Mouse (Mus musculus): ENCODE results near the gene Hist1h3e. TPM values are rescaled to one million over a fixed set of nuclear protein-coding genes. Genes with fewer than 3 reads are reported as not detected.
"Not testable (repeated sequence)": the region's sequence is repeated elsewhere in the genome, so short reads cannot be mapped to it uniquely, and the experiment has no call there.

The Hist1h3e gene
- total RNA-seq, 2 experiments from 2014 or later = 47.8 to 50.0 TPM

- DNase-seq (ENCODE audit: extremely low spot score in 1 of 2, low spot score in 1 of 2) = no peak
Observed at GRCm38 (mm10) chr13:23541497-23541896, 20.7 kb downstream of the Hist1h3e start.

GRCm38 (mm10) chr13:23539821-23540220 is 22.3 kb downstream of the Hist1h3e start:
- DNase-seq (ENCODE audit: extremely low spot score in 1 of 2, low spot score in 1 of 2) = not testable (repeated sequence)

DNA sequence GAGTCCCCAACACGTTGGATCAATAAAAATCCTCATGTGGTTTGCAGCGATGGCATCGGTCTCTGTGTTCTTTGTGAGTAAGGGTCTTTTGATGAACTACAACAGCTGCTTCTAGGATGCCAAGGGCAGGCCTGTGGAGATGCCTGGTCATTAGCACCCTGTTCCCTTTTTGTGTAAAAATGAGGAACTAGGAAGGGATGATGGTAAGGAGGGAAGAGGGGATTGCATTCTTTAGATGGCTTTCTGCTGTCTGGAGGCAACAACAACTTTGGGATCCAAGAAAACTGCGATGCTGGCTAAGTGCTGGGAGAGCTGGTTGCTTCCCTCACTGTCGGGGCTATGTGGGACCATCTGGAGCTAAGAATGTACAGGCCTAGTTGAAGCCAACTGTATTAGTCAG is 23.9 kb downstream of the Hist1h3e start:
- DNase-seq (ENCODE audit: extremely low spot score in 1 of 2, low spot score in 1 of 2) = no peak

GRCm38 (mm10) chr13:23537006-23537710 is 25.0 kb downstream of the Hist1h3e start:
- no peak for DNase-seq (ENCODE audit: extremely low spot score in 1 of 2, low spot score in 1 of 2)

DNA sequence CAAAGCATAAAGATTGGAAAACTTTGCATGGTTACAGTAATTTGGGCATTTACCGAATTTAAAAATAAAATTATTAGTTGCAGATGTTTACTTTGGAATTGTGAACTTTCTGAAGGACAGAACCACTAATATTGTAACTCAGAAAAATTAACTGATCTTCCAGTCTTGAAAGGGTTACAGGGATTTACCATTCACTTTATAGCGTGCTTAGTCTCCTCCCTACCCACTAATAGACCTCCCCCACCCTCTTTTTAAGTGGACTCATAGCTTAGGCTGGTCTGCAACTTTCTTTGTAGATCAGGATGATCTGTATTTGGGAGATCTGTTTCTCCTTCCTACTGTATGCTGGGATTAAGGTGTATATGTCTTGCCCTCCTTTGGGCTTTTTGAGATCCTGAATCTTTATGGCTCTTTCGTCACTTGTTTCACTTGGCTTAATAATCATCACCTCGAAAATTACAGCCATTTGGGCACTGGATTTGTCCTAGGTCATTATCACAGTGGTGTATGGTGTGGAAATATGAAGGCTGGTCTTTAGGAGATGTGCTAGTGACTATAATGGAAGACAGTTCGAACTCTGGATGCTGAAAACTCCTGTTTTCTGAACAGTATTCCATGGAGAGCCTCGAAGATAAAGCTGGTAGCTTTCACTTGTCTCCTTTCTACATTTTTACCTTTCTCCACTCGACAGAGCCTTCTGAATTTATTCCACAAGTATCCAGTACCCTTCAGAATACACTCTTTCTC is 25.9 kb downstream of the Hist1h3e start:
- DNase-seq (ENCODE audit: extremely low spot score in 1 of 2, low spot score in 1 of 2) = no peak

DNA sequence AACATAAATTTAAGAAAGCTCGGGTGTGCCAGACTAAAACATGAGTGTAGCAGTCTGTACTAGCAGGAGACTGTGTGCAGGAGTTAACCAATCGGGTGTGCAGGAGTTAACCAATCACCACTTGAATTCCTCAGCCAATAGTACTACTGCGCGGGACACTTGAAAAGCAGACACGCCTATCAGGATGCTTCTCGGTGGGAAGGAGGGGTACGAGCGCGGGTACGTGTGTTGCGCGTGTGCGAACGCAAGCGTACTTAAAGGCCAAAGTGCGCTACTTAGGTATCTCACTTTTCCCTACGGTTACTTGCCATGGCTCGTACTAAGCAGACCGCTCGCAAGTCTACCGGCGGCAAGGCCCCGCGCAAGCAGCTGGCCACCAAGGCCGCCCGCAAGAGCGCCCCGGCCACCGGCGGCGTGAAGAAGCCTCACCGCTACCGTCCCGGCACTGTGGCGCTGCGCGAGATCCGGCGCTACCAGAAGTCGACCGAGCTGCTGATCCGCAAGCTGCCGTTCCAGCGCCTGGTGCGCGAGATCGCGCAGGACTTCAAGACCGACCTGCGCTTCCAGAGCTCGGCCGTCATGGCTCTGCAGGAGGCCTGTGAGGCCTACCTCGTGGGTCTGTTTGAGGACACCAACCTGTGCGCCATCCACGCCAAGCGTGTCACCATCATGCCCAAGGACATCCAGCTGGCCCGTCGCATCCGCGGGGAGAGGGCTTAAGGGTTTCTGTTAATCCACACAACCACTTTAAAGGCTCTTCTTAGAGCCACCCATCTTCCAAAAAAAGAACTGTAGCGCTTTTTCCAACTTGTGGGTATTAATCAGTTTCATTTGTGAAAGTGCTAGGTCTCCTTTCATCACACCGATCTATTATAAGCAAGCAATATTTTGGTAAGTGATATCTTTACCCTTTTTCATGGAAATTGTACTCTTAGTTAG is 26.8 kb downstream of the Hist1h3e start, which contains the start of gene Hist1h3g:
Gene Hist1h3g (plus strand): TSS at position 286 of the 939 bp plus-strand sequence.
- DNase-seq (ENCODE audit: extremely low spot score in 1 of 2, low spot score in 1 of 2) = peak; percentile 64 to 85

- no peak for DNase-seq (ENCODE audit: extremely low spot score in 1 of 2, low spot score in 1 of 2)
Observed at GRCm38 (mm10) chr13:23534368-23535131, 27.6 kb downstream of the Hist1h3e start.

- not testable (repeated sequence) for DNase-seq (ENCODE audit: extremely low spot score in 1 of 2, low spot score in 1 of 2)
Observed at GRCm38 (mm10) chr13:23533560-23534367, 28.4 kb downstream of the Hist1h3e start, which contains the start of gene Hist1h2af. Hist1h2af (plus strand) TSS chr13:23533906.

DNA sequence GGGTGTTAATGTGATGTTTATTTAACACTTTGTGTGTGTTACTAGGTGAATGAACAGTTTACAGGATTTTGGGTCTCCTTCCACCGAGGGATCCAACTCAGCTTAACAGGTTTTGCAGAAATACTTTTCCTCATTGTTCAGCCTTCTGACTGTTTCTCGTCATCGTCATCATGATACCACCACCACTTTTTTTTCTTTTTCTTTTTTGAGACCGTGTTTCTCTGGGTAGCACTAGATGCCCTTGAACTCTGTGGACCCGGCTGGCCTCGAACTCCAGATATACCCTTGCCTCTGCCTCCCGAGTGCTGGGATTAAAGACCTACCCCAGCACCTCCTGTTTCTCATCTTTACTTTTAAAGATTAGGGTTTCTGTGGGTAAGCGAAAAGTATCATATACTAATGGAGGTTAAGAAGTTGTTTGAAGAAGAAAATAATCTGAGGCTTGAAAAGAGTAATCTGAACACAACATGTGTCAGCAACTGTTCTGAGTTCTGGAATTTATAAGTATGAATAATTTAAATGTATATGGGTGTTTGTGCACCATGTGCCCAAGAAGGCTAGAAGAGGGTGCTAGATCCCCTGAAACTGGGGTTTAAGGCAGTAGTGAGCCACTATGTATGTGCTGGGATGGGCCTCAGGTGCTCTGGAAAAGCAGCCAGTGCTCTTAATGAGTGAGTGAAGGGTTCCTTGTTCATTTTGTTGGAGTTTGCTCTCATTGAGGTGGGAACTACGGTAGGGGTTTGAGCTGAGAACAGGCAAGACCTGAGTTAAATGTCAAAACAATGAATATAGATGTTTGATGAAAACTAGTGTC is 29.7 kb downstream of the Hist1h3e start:
- DNase-seq (ENCODE audit: extremely low spot score in 1 of 2, low spot score in 1 of 2) = no peak

DNA sequence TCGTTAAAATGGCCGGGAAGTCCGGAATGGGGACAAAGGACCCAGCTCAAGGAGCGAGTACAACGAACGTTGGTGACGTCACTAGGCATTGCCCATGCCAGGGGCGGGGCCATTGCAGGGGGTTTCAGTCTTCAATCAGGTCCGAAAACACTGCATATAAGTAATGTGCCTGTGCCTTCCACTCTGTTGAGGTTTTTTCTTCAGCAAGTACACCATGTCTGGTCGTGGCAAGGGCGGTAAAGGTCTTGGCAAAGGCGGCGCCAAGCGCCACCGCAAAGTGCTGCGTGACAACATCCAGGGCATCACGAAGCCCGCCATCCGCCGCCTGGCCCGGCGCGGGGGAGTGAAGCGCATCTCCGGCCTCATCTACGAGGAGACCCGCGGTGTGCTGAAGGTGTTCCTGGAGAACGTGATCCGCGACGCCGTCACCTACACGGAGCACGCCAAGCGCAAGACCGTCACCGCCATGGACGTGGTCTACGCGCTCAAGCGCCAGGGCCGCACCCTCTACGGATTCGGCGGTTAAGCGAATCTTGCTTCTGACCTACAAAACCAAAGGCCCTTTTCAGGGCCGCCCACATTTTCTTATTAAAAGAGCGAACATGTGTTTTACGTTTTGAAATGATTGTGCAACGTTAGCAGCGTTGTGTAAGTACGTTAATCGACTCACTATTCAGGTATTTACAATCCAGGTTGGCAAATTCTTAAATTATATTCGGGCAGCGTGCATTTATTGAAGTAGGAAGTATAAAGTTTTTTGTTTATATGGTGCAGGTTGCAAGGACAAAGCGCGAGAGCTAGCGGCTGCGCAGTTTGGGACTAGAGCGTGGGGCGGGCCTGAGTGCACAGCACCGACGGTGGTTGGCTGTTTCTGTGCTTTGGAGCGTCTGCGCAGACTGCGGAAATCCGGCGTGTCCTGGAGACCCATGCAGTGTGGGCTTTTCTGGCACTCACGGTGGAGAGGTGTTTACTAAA is 31.0 kb downstream of the Hist1h3e start, which contains the start of gene Hist1h4h:
Gene Hist1h4h (plus strand): TSS at position 150 of the 975 bp plus-strand sequence.
- DNase-seq (ENCODE audit: extremely low spot score in 1 of 2, low spot score in 1 of 2) = peak; percentile 84 to 94

GRCm38 (mm10) chr13:23530181-23530900 is 31.8 kb downstream of the Hist1h3e start:
- DNase-seq (ENCODE audit: extremely low spot score in 1 of 2, low spot score in 1 of 2) = peak; percentile 56 to 67

DNA sequence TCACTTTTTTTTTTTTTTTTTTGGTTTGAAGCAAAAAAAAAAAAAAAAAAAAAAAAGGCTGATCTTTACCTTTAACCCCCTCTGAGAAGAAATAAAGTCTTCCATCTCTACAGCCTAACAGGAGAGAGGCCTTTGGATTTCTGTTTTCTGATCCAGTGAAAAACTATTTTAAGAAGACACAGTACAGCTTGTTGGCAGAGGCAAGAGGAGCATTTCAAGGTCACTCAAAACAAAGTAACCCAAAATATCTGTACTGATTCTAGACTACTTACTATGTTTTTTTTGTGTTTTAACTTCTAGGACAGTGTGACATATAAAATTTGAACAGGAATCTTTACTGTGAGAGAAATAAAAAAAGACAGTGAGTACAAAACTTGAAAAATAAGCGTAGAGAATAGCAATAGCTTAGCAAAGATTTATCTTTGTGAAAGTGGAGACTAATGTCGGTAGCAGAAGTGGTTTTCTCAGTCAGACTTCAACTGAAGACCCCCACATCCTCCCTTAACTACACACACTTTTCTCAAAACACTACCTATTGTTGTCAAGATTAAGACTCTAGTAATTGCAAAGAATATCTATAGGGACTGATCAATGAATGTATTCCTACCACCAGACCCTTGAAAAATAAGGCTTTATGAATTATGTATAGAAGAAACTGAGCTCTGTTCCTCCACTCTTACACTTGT is 32.5 kb downstream of the Hist1h3e start:
- no peak for DNase-seq (ENCODE audit: extremely low spot score in 1 of 2, low spot score in 1 of 2)

DNA sequence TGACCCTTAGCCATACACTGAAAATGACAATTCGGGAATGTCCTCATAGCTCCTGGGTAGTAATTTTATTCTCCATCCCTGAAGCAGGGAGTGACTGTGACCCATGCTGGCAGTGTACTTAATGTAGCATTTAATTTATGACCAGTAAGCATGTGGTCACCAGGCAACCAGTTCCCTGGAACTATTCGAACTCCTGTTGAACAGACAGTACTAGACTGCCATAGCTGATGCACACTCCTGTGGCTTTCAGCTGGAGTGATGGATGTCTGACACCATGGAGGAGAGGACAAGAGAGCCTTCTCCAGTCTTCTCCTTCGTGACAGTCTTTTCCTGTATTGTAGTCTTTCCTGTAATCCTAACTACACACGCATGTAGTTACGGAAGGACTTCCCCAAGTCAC is 33.2 kb downstream of the Hist1h3e start:
- no peak for DNase-seq (ENCODE audit: extremely low spot score in 1 of 2, low spot score in 1 of 2)

DNA sequence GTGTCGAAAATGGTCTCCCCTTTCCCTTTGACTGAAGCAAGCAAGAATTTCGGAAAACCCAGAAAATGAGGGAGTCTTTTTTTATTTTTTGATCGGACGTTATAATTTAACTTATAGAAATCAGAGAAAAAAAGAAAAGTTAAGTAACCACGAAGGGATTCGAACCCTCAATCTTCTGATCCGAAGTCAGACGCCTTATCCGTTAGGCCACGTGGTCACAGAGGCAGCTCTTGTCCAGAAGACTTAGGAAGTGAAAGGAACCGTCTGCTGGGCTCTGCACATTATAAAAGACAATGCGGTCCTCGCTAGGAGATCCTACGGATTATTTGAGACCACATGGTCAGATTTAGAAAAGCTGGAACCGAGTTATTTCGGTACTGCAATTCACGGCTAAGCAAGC is 35.9 kb downstream of the Hist1h3e start:
- DNase-seq (ENCODE audit: extremely low spot score in 1 of 2, low spot score in 1 of 2) = peak; percentile 93 to 99

- no peak for DNase-seq (ENCODE audit: extremely low spot score in 1 of 2, low spot score in 1 of 2)
Observed at GRCm38 (mm10) chr13:23525901-23526300, 36.3 kb downstream of the Hist1h3e start.

DNA sequence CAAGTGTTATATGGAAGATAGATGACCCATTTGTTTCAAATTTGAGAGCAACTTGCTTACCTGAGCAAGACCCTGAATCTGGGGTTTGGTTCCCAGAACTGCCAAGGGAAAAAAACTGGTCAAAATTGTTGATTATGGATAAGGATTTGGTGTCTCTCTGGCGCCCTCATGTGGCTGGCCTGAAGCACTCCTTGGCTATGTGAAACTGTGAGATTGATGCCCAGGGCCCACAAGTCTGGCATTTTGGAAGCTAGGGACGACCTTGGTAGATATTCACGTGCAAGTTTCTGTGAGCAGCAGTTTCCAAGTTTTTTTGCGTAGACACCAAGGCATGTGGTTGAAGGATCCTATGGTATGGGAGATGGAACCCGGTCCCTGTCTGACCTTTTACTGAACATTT is 37.5 kb downstream of the Hist1h3e start:
- DNase-seq (ENCODE audit: extremely low spot score in 1 of 2, low spot score in 1 of 2) = peak; percentile 72 to 87

Data from layer of hippocampus, postnatal 25 days (tissue).